Mouse (Mus musculus): Measurements from ENCODE around the gene Recql. TPM values are rescaled to one million over a fixed set of nuclear protein-coding genes. Genes with fewer than 3 reads are reported as not detected.

Recql gene
- polyA plus RNA-seq, 1 experiment: 8.9 TPM

DNA sequence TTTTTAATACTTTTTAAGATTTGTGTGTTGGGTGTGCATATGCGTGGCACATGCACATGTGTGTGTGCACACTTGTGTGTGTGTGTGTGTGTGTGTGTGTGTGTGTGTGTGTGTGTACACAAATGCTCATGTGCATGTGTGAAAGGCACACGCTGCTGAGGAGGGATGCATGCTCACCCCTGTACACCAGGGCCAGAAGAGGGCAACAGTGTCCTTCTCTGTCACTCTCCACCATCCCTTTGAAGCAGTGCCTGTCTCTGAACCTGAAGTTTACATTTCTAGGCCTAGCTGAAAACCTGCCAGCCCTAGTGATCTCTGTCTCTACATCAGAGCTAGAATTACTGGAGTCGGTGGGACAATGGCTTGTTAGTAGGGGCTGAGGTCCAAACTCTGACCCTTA is 60.3 kb downstream of the Recql start:
- Histone ChIP-seq H3K36me3 (ENCODE audit: control insufficient read depth, insufficient read depth, low read length) (no peaks in the 10 kb centered on the region), H3K4me3 (ENCODE audit: extremely low read depth, insufficient read depth, insufficient read length) (no peak overlapping the region), H3K4me1 (ENCODE audit: control insufficient read depth, insufficient read depth, insufficient read length) (no peaks in the 10 kb centered on the region), H3K27ac (ENCODE audit: insufficient read depth, low read length) (no peak overlapping the region), H3K27me3 (ENCODE audit: control insufficient read depth, insufficient read depth, low read length) (no peaks in the 10 kb centered on the region)
- TF ChIP-seq CTCF (IDR thresholded peaks at IDR 0.05; ENCODE audit: extremely low read depth, insufficient read depth, insufficient read length, insufficient replicate concordance) (no peak), POLR2A (IDR thresholded peaks at IDR 0.05; ENCODE audit: low read depth, low read length) (no peak)
- WGBS: 82% methylated on average over 3 of the region's 3 CpGs
- no peak for DNase-seq (ENCODE audit: low read depth in 1 of 2, low spot score in 2 of 2)

DNA sequence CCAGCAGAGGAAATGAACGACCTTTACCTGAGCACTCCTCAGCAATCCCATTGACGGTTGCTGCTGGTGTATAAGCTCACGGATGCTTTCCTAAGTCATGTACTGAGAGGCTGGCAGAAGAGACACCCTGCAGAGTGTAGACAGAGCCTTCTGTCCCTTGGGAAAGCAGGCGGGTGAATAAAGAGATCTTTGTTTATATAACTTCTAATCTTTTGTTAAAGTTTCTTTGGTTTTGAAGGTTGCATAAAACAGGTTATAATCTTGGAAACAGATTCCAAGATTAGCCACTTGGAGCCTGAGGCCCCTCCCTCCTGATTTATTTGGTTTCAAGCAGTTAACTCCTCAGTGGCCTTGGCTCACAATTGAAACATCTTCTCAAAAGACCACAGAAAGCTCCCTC is 64.0 kb downstream of the Recql start, which contains the start of gene Slco1a5:
Slco1a5 (minus strand) TSS at position 101 of the 400 bp plus-strand sequence.
- no peaks in the 10 kb centered on the region for H3K4me1 ChIP-seq (ENCODE audit: control insufficient read depth, insufficient read depth, insufficient read length)
- DNase-seq (ENCODE audit: low read depth in 1 of 2, low spot score in 2 of 2): no peak
- H3K4me3 ChIP-seq (ENCODE audit: extremely low read depth, insufficient read depth, insufficient read length): no peak within 1 kb of the TSS
- no peak for TF ChIP-seq CTCF (IDR thresholded peaks at IDR 0.05; ENCODE audit: extremely low read depth, insufficient read depth, insufficient read length, insufficient replicate concordance)
- no peak for TF ChIP-seq POLR2A (IDR thresholded peaks at IDR 0.05; ENCODE audit: low read depth, low read length)
- 65% methylated on average over 4 of the region's 4 CpGs for WGBS
- H3K27me3 ChIP-seq (ENCODE audit: control insufficient read depth, insufficient read depth, low read length): no peaks in the 10 kb centered on the region
- H3K27ac ChIP-seq (ENCODE audit: insufficient read depth, low read length): no peak within 1 kb of the TSS
- H3K36me3 ChIP-seq (ENCODE audit: control insufficient read depth, insufficient read depth, low read length): no peaks in the 10 kb centered on the region

DNA sequence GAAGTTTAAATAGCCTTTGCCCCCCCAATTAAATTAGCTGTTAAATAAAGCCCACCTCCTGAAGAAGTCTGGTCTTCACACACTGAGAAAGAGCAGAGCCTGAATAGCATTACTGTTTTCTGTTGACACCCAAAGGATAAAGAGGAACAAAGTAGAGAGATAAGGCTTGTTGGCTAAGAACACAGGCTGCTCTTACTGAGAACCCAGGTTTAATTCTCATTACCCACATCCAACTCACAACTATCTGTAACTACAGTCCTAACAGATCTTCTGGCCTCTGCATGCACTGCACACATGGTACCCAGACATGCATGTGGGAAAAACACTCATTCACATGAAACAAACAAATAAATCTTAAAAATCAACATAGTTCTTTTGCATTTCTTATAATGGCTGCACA is 69.8 kb downstream of the Recql start:
- Histone ChIP-seq H3K27ac (ENCODE audit: insufficient read depth, low read length) (no peak overlapping the region), H3K36me3 (ENCODE audit: control insufficient read depth, insufficient read depth, low read length) (no peaks in the 10 kb centered on the region), H3K27me3 (ENCODE audit: control insufficient read depth, insufficient read depth, low read length) (no peaks in the 10 kb centered on the region), H3K4me1 (ENCODE audit: control insufficient read depth, insufficient read depth, insufficient read length) (no peaks in the 10 kb centered on the region), H3K4me3 (ENCODE audit: extremely low read depth, insufficient read depth, insufficient read length) (no peak overlapping the region)
- no peak for DNase-seq (ENCODE audit: low read depth in 1 of 2, low spot score in 2 of 2)
- TF ChIP-seq POLR2A (IDR thresholded peaks at IDR 0.05; ENCODE audit: low read depth, low read length) (no peak), CTCF (IDR thresholded peaks at IDR 0.05; ENCODE audit: extremely low read depth, insufficient read depth, insufficient read length, insufficient replicate concordance) (no peak)

DNA sequence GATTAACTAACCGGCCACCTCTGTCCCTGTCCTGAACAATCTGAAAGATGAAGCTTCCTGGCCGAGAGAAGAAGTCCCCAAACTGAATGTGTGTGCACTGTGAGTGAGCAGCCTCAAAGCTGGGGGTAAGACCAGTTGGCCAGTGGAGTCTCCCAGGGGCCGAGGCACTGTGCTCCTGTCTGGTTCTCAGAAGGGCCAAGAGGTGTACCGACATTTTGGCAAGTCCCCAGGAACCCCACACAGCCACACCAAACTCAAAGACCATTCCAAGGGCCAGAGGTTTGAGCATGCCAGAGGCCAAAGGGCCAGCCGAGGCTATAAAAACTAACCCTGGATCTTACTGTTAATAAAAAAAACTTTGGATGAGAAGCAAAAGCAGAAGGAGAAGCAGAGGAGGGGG is 72.6 kb downstream of the Recql start:
- Histone ChIP-seq H3K27me3 (ENCODE audit: control insufficient read depth, insufficient read depth, low read length) (no peaks in the 10 kb centered on the region), H3K4me1 (ENCODE audit: control insufficient read depth, insufficient read depth, insufficient read length) (no peaks in the 10 kb centered on the region), H3K36me3 (ENCODE audit: control insufficient read depth, insufficient read depth, low read length) (no peaks in the 10 kb centered on the region), H3K27ac (ENCODE audit: insufficient read depth, low read length) (no peak overlapping the region), H3K4me3 (ENCODE audit: extremely low read depth, insufficient read depth, insufficient read length) (no peak overlapping the region)
- WGBS: 82% methylated on average over 5 of the region's 5 CpGs
- TF ChIP-seq POLR2A (IDR thresholded peaks at IDR 0.05; ENCODE audit: low read depth, low read length): no peak
- no peak for TF ChIP-seq CTCF (IDR thresholded peaks at IDR 0.05; ENCODE audit: extremely low read depth, insufficient read depth, insufficient read length, insufficient replicate concordance)
- DNase-seq (ENCODE audit: low read depth in 1 of 2, low spot score in 2 of 2): no peak

DNA sequence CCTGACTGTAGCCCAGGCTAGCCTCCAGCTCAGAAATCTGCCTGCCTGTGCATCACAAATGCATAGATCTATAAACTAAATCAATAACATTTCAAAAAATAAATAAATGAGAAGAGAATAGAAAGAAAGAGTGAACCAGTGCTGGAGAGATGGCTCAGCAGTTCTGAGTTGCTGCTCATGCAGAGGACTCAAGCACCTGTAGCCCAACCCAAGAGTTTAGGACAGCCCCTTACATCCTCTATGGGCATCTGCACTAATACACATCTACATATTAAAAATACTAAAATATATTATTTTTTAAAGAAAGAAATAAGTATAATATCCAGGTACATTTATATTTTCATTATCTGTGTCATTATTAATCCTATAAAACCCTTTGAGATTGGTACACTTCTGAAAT is 81.8 kb downstream of the Recql start:
- Histone ChIP-seq H3K4me1 (ENCODE audit: control insufficient read depth, insufficient read depth, insufficient read length) (no peaks in the 10 kb centered on the region), H3K27me3 (ENCODE audit: control insufficient read depth, insufficient read depth, low read length) (no peaks in the 10 kb centered on the region), H3K27ac (ENCODE audit: insufficient read depth, low read length) (no peak overlapping the region), H3K4me3 (ENCODE audit: extremely low read depth, insufficient read depth, insufficient read length) (no peak overlapping the region), H3K36me3 (ENCODE audit: control insufficient read depth, insufficient read depth, low read length) (no peaks in the 10 kb centered on the region)
- TF ChIP-seq CTCF (IDR thresholded peaks at IDR 0.05; ENCODE audit: extremely low read depth, insufficient read depth, insufficient read length, insufficient replicate concordance) (no peak), POLR2A (IDR thresholded peaks at IDR 0.05; ENCODE audit: low read depth, low read length) (no peak)
- DNase-seq (ENCODE audit: low read depth in 1 of 2, low spot score in 2 of 2): no peak

Other genes starting within 250 kb of the Recql start
- gene Slco1a6, start 178.6 kb downstream of the Recql start, polyA plus RNA-seq (2012; rRNA removed): not detected in 2 replicates
- 0.40 and 0.52 TPM in 2 replicates for gene Iapp, start 88.7 kb downstream of the Recql start, polyA plus RNA-seq (2012; rRNA removed)
- not detected in 2 replicates for gene Slco1a5, start 64.1 kb downstream of the Recql start, polyA plus RNA-seq (2012; rRNA removed)
- gene Pyroxd1, start 41.4 kb downstream of the Recql start, polyA plus RNA-seq (2012; rRNA removed): 2.7 and 2.8 TPM in 2 replicates
- gene Golt1b, start 134 bp upstream of the Recql start, polyA plus RNA-seq (2012; rRNA removed): 2.9 and 3.1 TPM in 2 replicates
- gene Spx, start 26.4 kb upstream of the Recql start, polyA plus RNA-seq (2012; rRNA removed): 0.30 and 0.32 TPM in 2 replicates
- gene Gys2, start 86.0 kb upstream of the Recql start, polyA plus RNA-seq (2012; rRNA removed): 0.02 TPM in 1 of 2 replicates, not detected in the other
- gene Ldhb, start 120.9 kb upstream of the Recql start, polyA plus RNA-seq (2012; rRNA removed): 5.6 and 5.8 TPM in 2 replicates
- 12.0 and 12.8 TPM in 2 replicates for gene Kcnj8, start 184.5 kb upstream of the Recql start, polyA plus RNA-seq (2012; rRNA removed)

Data from spleen, adult 2 months (tissue).